Mouse (Mus musculus) naive thymus-derived CD4-positive, alpha-beta T cell, adult 2 months (primary cell): ENCODE results near the gene Fam53b.

Source experiments
- DNase-seq: peaks from one replicate; pipeline ENCODE4 v3.0.0-alpha.2; 2011; ENCODE audit warnings: low read depth

Gene Fam53b

GRCm38 (mm10) chr7:132735145-132735544, 78.5 kb downstream of the Fam53b start:
- DNase-seq = peak; percentile 97

GRCm38 (mm10) chr7:132734222-132734621, 79.5 kb downstream of the Fam53b start:
- DNase-seq = no peak

DNA sequence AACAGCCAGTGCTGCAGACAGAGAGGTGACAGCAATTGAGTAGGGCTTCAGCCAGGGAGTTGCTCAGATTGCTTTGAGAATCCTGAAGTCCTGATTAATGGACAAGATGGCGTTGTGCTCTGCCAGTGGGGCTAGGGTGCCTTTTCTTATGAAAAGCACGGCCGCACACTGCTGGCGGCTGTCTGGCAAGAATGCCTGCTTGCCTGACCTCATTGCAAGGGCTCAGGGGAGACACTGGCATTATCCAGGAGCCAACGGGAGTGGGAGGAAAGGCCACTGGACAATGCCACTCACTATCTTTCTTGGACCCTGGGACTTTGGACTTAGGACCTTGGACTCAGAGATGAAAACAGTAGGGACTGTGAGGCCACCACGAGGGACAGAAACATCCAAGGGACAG, 80.2 kb downstream of the Fam53b start:
- DNase-seq = no peak

DNA sequence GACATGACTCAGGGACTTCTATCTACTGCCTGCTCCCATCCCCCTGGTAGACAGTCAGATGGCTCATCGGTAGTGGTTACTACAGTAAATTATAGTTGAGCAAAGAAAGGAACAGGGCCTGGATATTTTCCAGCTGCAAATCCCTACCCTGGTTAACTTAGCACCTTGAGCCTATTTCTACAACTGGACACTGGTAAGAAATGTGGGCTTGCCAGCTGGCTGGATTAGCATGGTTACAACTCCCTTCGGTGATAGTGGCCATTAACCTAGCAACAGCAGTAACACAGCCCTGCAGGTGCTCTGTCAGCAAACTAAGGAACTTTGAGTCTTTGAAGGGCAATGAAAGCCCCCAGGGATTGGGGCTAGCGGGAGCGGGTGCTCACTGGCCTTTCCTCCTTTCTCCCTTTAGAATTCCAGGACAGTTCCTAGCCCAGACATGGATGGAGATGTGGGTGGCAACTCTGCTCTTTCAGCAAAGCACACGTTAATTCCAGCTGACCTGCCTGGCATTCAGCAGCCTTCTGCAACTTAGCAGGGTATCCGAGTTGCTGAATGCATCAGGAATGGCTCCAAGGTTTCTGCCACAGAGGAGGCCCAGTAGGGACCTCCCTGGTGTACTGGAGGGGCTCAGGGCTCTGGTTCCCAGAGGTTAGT, 81.4 kb downstream of the Fam53b start:
- no peak for DNase-seq

DNA sequence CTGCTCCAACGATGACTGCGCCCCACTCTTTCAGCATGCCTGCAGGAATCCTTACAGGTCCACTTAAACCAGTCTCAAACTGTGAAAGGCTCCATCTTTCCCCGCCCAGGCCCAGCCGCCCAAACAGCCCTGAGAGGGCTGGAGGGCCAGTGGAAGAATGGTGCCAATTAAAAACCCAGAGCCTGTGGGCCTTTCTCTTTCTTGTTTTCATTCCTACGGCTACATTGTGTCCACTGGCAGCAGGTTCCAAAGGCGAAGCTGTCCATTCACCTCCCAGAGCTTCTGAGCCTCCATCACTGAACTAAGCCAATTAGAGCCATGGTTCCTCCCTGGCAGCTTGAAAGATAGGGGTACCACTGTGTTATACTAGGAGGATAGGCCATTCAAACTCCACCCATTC, 82.1 kb downstream of the Fam53b start:
- DNase-seq = no peak

DNA sequence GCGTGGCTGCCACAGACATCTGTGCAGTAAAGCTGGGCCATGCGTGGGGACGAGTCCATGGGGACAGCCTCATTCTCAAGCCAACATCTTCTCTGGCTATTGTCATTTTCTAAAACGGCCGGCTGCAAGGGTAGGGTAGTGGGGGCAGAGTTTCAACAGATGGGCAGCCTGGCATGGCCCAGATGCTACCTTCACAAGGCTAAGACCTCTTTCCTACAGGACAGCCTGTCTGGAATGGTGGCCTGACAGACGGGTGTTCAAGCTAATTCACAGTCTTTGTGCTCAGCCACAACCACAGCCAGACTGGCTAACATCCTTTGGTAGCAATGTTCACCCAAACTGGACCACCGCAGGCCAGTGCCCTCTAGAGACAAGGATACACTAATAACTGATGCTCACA, 83.2 kb downstream of the Fam53b start:
- no peak for DNase-seq

GRCm38 (mm10) chr7:132729093-132729831, 84.4 kb downstream of the Fam53b start:
- DNase-seq = no peak

- DNase-seq = no peak
These were observed 87.4 kb downstream of the Fam53b start for GRCm38 (mm10) chr7:132726106-132726861.

- DNase-seq = no peak
These were observed 89.1 kb downstream of the Fam53b start for GRCm38 (mm10) chr7:132724501-132725062.

- peak; percentile 42 for DNase-seq
These were observed 89.8 kb downstream of the Fam53b start for GRCm38 (mm10) chr7:132723906-132724305.

DNA sequence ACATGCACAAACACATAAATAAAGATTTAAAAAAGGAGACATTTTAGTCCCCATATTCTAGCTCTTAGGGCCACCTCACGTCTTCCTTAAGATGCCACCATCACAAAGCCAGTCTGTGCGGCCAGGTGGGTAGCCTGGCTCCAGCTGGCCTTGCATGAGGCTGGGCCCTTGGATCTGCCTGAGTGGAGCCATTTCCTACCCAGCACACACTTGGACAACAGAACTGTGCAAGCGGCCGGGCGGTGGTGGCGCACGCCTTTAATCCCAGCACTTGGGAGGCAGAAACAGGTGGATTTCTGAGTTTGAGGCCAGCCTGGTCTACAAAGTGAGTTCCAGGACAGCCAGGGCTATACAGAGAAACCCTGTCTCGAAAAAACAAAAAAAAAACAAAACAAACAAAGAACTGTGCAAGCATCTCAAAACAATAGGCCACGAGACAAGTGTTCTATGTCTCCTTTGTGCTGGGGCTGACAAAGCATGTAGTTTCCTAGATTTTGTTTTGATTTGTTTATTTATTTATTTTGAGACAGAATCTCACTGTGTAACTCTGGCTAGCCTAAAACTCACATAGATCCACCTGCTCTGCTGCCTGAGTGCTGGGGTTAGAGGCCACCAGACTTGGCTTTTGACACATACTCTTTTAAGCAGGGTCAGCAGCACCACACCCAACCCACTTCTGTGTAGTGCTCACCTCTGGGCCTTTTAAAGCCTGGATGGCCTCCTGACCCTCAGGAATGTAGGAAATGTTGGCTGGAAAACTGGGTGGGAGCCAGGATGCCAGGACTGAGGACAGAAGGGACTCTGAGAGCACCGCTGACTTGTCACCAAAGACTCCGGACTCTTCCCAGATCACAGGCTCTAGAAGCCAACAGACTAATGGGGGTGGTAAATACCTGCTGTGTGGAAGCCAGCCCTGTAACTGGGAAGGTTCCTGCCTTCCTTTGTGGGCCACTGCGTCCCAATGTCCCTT, 91.0 kb downstream of the Fam53b start:
- no peak for DNase-seq

DNA sequence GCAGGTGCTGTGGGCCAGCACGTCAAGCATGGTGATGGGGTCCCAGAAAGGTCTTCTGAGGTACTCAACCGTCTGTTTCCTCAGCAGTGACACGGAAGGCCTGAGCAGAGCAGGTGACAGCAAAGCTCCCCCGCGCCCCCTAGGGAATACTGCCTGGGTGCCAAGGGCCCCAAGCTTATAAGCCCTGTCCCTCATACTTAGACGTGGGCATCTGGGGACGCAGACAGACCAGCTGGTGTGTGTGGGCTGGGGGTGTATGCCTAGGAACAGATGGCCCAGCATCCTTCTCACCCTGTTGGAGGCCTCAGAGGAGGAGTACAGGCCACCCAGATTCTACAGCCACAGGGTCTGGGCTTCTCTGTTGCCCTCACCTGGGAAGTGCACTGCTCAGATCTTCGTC, 93.1 kb downstream of the Fam53b start:
- no peak for DNase-seq

DNA sequence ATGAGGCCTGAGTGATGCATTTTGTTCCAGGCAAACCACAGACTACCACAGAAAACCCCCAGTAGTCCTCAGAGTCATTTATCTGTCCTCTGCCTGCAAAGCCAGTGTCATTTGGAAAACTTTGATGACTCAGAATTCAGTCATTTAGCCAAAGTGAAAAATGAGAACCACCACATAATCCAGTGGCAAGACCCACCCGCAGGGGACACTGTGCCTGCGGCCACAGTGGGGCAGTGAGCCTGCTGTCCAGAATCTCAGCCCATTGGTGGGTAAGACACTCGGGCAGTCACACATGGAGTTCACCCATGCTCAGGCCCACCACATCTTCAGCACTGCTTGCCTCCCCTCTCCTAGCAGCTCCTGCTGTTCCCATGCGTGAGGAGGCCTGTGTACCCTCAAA, 94.1 kb downstream of the Fam53b start:
- no peak for DNase-seq

DNA sequence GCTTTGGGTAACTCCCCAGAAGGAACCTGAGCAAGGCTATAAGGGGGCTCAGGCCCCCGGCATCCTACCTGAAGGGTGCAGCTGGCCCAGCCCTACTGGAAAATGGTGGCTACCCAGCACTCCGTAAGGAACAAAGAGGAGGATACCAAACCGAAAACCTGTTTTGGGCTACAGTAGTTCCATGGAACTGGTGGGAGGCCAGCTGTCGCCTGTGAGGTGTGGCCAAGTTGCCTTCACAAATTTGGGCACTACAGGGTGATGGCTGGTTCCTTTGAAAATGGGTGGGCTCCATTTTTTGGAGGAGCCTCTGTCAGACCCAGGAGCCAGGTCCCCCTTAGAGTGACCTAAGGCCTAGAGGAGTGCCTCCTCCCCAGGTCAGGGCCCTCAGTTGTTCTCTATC, 98.4 kb downstream of the Fam53b start:
- DNase-seq = no peak

GRCm38 (mm10) chr7:132714236-132714923, 99.3 kb downstream of the Fam53b start:
- DNase-seq = no peak

- no peak for DNase-seq
These were observed 100.1 kb downstream of the Fam53b start for GRCm38 (mm10) chr7:132713483-132714126.

DNA sequence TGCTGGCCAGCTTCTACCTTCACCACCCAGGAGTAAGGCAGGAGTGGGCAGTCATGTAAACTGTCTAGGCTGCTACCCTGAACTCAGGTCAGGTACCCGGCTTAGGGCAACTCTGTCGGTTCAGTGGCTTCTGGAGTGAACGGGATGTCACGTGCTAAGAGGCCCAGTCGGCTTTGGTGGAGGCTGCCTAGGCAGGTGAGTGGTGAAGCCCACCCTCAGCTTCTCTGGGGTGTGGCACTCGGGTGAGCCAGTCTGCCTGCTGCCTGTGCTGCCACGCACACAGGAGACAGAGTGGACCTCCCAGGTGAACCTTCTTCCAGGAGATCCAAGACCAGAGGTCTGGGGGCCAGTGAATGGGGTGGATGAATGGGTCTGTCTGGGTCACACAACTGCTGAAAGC, 100.7 kb downstream of the Fam53b start:
- no peak for DNase-seq

DNA sequence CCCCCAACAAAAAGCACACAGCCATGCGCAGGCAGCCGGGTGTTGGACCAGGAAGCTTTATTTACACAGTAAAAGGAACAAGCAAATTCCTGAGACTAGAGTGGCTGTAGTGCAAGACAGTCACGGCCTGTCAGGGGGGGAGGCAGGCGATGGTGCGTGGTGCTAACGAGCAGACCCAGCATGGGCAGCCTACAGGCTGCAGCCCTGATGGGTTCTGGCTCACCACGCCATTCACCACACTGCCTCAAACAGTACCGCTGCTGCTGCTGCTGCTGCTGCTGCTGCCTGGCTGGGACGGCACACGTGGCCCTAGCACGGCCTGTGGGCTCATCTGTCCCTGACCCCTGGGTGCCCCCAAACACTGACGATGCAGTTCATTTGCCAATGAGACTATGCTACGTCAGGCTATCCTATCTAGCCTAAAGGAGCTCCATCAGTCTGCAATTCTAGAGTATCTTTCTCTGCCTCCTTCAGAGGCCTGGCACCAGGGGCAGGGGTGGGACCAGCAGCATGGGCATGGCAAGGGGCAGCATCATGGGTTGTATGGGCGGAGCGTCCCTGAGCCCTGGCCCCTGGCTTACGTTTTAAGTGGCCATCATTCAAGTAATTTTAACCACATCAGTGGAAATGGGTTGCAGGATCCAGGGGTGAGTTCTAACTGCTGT, 101.5 kb downstream of the Fam53b start:
- no peak for DNase-seq

DNA sequence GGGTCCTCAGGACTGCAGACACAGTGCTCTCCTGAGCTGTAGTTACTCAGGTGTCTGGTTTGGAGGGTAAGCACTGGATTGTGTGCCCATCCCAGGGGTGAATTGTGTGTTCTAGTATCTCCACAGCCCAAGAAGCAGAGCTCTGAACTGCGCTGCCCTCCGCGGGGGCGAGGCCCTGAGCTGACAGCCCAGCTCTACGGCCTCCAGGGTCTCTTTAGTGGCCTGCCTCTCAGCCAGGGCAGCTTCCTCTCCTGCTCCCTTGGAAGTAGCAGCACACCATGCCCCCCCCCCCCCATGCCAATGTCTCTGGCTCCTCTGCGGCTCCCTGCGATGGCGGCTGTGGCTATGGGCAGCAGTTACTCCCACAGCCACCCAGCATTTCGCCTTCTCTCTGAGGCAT, 102.1 kb downstream of the Fam53b start:
- no peak for DNase-seq

- peak; percentile 30 for DNase-seq
These were observed 108.6 kb downstream of the Fam53b start for GRCm38 (mm10) chr7:132705130-132705529.
